Mouse (Mus musculus) central nervous system, embryonic 11.5 days (tissue): ENCODE measurements around the gene Vmn1r76. TPM values are rescaled to one million over a fixed set of nuclear protein-coding genes. Genes with fewer than 3 reads are reported as not detected.

Experiments
- polyA plus RNA-seq: library from polyadenylated mRNA; depleted of rRNA; stranded (reverse); fragments of >200 nt; gene quantifications from 2 replicates; pipeline ENCODE4 v1.2.3, GENCODE M21; 2012; rRNA removed

The Vmn1r76 gene
- not detected in 2 replicates for polyA plus RNA-seq

GRCm38 (mm10) chr7:11938113-11938512, at the start of gene Vmn1r76:
Vmn1r76 (minus strand) TSS chr7:11938213.

DNA sequence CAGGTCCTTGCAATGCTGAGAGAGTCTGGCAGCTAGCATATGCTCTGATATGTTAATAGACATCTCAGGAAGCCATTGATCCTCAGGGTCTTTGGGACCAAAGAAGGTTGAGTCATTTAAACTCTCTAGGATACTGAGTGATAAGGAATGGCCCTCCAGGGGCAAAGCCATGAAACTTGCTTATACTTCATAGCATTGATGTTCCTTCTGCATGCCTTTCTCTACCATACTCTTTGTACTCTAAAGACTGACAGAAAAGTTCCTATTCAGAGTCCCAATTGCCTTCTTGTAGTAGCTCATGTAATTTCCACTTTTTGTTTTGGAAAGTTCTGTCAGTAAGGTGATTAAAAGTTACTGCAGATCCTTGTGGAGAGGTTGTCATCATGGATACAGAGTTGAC, 63.7 kb downstream of the Vmn1r76 start, which contains the start of gene Vmn1r75:
Vmn1r75 (plus strand) TSS at position 301 of the 400 bp plus-strand sequence.

Other genes starting within 250 kb of the Vmn1r76 start
- gene Vmn1r73, start 207.9 kb downstream of the Vmn1r76 start, polyA plus RNA-seq: not detected in 2 replicates
- gene Vmn1r74, start 104.2 kb downstream of the Vmn1r76 start, polyA plus RNA-seq: not detected in 2 replicates
- gene Vmn1r75, start 63.6 kb downstream of the Vmn1r76 start, polyA plus RNA-seq: not detected in 2 replicates
- not detected in 2 replicates for gene Vmn1r77, start 98.5 kb upstream of the Vmn1r76 start, polyA plus RNA-seq
- not detected in 2 replicates for gene Vmn1r78, start 212.0 kb upstream of the Vmn1r76 start, polyA plus RNA-seq
- not detected in 2 replicates for gene Vmn1r79, start 233.1 kb upstream of the Vmn1r76 start, polyA plus RNA-seq